Mouse (Mus musculus): ENCODE measurements around the gene Nup155.
"Not testable (repeated sequence)": the region's sequence is repeated elsewhere in the genome, so short reads cannot be mapped to it uniquely, and the experiment has no call there.

Nup155 gene

GRCm38 (mm10) chr15:8108966-8109743 lies at the start of gene Nup155:
Gene Nup155, plus strand, starts transcription at chr15:8109273.
- DNase-seq = peak; percentile 93

GRCm38 (mm10) chr15:8065221-8065620 lies 43.9 kb upstream of the Nup155 start:
- no peak for DNase-seq

DNA sequence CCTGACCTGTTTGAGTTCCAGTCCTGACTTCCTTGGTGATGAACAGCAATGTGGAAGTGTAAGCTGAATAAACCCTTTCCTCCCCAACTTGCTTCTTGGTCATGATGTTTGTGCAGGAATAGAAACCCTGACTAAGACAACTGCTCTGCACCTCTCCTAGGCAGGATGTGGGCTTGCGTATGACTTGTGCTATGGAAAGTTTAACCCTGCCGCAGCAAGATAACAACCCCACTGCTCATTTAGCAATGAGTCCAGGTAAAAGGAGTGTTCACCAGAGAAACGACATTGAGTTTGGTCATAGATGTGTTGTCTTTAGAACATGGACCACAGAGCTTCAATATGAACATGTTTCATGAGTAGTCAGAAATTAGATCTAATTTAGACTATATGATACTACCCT lies 35.9 kb upstream of the Nup155 start:
- not testable (repeated sequence) for DNase-seq

- no peak for DNase-seq
Measured at GRCm38 (mm10) chr15:8082139-8082538, 26.9 kb upstream of the Nup155 start.

DNA sequence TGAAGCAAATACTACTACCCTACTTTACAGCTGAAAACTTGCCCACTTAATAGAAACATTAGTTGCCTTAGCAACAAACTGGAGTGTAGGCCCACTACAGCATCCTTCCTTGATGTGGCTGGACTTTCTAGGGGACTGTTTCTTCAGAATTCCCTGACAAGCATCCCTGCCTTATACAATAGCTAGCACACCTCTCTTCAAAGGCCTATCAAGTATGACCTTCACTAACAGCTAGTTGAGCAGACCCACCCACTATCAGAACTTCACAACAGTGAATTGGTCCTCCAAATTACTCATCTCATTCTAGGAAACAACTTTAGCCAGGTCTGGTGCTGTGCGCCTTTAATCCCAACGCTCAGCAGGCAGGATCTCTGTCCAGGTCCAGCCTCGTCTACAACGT lies 21.8 kb upstream of the Nup155 start:
- DNase-seq = no peak

DNA sequence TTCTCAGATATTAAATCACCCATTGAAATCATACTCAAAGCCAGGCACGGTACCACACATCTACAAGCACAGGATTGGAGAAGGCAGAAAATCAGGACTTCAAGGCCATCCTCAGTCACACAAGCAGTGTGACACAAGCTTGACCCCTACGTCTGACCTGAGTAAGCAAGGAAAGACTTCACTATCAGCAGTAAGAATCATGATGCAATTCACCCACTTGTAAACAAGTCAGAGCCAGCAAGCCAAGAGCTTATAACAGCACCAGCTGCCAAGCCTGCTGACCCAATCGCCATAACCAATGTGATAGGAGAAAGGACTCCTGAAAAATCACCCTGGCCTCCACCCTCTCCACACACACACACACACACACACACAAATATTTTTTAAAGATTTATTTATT lies 20.4 kb upstream of the Nup155 start:
- no peak for DNase-seq

DNA sequence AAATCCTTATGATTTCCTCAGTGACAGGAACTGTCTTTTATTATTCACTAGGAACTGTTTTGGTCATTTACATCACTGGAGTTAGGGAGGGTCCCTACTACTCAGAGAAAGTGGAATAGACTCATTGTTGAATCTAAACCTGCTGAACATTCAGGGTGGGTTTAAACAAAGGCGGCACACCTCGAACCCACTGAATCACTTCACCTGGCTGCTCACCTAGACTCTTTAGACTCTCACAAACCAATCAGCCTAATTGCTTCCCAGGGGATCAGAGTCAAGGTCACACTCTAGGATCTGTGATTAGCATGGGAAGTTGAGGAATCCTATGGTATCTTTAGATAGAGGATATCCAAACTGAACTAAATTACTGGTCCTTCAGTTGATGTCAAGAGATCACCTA lies 18.4 kb upstream of the Nup155 start:
- no peak for DNase-seq

GRCm38 (mm10) chr15:8092668-8093067 lies 16.4 kb upstream of the Nup155 start:
- not testable (repeated sequence) for DNase-seq

- peak; percentile 34 for DNase-seq
Measured at GRCm38 (mm10) chr15:8097853-8098252, 11.2 kb upstream of the Nup155 start.

DNA sequence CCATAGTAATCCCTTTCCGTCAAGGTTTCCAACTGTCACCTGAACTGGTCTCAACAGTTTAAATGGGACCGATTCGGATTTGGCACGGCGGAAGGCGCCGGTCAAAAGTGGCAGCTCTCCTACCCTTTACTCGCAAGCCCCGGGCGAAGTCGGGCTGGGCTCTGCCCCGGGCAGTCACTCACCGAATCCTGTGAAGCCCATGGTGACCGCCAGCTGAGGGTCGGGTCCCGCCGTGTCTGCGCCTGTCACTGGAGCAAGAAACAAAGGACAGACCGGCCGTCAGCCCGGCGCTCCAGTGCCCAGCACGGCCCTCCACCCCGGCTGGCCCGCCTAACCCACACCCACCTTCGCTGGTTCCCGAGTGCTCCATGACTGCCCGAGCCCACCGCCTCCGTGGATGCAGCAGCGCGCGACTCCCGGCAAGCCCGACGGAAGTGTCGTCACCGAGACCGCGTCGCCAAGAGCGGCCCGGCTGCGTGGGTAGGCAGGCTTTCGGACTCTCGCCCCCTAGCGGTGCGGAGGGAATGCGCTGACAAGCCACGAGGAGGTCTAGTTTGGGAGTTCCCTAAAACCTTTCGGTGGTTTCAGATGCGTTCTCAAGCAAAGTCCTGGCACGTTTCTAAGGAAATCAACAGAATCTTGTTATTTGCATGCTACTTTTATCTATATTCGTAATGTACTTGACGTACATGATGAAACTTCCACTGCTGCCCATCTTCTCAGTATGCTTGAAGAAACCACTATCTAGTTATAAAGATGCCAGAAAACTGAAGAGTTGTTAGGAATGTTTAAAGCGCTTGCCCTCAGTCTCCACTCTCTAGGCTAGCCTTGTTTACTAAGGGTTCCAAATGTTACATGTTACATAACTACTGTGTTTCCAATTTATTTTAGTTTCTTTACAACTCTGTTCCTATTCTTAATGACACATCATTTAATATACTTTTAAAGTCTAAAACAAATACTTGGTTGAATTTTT lies 10.0 kb upstream of the Nup155 start, which contains the start of gene Wdr70:
Gene Wdr70 (minus strand): TSS at position 436 of the 976 bp plus-strand sequence.
- DNase-seq = peak; percentile 94

DNA sequence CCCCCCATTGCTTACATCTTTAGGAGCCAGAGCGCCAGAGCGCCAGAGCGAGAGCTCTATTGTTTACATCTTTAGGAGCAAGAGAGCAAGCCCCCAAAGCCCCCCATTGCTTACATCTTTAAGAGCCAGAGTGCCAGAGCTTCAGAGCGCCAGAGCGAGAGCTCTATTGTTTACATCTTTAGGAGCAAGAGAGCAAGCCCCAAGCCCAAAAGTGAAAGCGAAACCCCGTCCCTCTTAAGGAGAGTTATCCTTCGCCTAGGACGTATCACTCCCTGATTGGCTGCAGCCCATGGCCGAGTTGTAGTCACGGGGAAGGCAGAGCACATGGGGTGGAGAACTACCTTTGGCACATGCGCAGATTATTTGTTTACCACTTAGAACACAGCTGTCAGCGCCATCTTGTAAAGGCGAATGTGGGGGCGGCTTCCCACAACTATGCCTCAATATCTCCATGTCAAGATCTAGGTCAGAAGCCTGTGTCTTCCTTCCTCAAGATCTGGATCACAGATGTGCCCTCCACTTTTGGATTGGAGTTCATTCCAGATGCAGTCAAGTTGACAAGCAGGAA lies 7.0 kb upstream of the Nup155 start:
- DNase-seq = not testable (repeated sequence)

- peak; percentile 15 for DNase-seq
Measured at GRCm38 (mm10) chr15:8108360-8108965, 610 bp upstream of the Nup155 start.

GRCm38 (mm10) chr15:8109782-8110181 lies 709 bp downstream of the Nup155 start:
- DNase-seq = no peak

DNA sequence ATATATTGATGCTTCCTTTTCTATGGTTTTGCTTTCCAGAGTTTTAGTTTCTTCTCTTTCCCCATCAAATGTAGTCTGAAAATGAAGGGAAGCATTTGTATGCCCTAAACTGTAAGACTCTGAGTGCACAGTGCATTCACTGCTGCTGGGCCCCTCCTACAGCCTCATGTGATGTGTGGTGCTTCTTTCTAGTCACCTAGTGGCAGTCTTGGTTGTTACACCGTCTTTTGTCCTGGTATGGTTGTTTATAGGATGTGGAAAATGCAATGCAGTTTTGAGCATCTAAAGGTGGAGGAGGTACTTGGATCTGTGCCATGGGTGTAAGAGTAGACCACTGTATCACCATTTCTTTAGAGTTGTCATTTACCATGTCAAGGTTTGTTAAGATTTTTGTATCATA lies 20.2 kb downstream of the Nup155 start:
- no peak for DNase-seq

DNA sequence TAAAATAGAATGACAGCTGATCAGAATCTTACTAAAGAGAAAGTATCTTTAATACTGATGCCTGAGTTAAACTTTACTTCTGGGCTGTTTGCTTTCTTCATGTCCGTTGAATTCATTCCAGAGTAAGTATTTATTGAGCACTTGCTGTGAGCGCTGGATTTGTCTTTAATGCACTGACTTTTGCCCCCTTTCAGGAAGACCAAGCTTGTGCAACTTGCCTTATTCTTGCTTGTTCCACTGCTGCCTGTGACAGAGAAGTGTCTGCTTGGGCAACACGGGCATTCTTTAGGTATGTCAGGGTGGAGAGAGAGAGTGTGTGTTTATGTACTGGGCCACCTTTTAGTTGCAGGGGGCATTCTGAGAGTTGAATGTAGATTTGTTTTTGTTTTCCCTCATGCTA lies 22.2 kb downstream of the Nup155 start:
- no peak for DNase-seq

DNA sequence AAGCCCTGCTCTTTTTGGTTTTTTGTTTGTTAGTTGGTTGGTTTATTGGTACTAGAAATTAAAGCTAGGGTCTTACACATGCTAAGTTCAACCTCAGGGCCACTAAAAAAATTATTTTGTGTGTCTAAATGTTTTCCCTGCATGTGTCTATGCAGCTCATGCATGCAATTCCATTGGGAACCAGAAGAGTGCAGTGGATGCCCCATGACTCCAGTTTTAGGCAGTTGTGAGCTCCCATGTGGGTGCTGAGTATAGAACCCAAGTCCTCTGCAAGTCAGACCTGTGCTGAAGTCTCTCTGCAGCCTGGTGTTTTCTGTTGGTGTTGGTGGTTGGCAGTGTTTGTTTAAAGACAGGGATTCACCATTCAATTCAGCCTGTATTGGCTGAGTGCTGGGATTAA lies 22.7 kb downstream of the Nup155 start:
- DNase-seq = no peak

- DNase-seq = no peak
Measured at GRCm38 (mm10) chr15:8135606-8136005, 26.5 kb downstream of the Nup155 start.

GRCm38 (mm10) chr15:8161841-8162240 lies 52.8 kb downstream of the Nup155 start:
- DNase-seq = no peak

DNA sequence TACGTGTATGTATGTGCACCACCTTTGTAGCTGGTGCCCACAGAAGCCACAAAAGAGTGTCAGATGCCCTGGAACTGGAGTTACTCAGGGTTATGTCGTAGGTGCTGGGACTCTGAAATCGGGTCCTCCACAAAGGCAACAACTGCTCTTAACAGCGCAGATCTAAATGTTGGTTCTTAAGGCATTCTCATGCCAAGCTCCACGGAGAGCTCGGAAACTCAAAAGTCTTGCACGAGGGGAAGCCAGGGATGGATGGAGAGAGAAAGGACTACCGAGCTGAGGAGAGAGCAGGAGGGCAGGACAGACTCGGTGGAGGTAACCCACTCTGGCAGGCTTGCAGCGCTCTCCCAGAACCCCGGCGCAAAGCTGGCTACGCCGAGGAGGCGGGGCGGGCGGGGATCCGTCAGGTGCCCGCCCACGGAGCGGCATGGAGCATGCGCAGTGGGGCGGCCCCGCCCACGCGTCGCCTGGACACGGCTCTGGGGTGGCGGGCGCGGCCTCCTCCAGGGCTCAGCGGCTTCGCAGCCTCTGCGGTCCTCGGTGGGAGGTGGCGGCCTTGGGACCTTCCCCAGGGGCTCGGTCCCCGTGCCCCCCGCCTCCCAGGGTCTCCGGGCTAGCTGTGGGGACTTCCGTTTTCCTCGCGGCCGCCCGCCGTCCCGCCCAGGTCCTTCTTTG lies 59.7 kb downstream of the Nup155 start, which contains the start of gene Cplane1:
Gene Cplane1 (plus strand): TSS at position 516 of the 675 bp plus-strand sequence.
- DNase-seq = peak; percentile 93

DNA sequence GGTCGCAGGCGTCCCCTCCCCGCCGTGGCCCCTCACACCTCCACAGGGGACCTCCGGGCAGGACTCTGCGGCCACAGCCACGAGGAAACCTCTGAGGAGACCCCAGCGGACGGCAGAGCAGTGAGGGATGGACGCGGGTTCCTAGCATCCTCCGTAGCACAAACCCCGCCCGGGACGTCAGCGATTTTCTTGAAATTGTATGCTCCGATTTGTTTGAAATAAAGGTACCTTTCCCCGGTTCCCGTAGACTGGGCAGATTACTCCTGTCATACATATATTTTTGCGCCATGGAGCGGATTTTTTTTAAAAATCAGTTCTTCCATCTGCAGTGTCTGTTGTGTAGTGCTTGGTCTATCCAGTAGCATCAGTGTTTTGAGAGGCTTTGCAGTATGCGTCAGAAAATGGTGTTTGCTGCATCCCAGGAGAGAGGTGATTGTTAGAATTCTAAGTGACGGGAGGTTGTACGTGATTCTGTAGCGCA lies 60.2 kb downstream of the Nup155 start:
- no peak for DNase-seq

DNA sequence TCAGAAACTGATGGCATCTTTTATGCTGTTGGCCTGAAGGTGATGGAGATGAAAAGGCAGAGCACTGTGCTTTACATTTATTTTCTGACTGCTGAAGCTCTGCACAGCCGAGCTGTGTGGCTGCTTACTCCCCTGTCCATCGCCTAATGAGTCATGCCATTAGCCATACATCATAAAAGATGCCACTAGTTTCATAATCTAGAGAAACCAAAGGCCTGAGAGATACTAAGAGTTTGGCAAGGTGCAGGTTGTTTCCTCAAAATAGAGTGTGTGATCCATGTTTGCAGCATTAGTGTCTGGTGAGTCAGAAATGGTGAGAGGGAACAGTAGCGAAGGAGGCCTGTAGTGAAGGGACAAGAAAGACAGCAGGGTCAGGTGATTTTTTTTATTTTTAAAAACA lies 80.5 kb downstream of the Nup155 start:
- DNase-seq = no peak

- DNase-seq = no peak
Measured at GRCm38 (mm10) chr15:8190435-8190834, 81.4 kb downstream of the Nup155 start.
